Mouse (Mus musculus): Measurements from ENCODE around the gene Fgf7.

Gene Fgf7

DNA sequence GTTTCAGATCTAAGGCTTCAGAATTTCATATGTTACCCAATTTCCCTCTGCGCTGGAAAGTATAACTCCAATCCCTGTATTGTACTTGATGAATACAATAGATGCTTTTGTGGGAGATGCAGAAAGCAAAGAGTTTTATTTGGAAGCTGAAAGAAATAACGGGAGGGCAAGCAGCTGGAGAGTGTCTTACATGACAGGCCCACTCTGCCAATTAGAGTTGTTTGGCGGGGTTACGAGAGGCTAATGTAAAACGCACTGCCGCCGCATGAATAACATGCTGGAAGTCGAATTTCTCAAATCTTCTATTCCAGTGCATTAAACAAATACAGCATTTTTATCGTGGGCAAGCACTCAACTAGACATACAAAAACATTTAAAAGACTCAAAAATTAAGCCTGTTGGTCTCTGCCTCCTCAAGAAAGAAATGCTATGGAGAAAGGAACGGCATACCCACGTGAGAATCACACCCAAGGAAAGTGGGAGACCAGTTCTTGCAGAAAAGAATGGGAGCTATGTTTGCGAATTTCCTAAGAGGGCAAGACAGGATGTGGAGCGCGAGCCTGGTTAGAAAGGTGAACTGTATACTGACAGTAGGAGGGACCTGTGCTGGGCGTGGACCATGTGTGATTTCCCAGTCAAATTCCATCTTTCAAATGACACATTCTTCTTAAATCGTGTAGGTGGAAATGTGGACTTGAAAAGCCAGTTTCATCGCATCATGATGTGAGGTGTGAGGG, 26.7 kb downstream of the Fgf7 start:
- no peak for DNase-seq

DNA sequence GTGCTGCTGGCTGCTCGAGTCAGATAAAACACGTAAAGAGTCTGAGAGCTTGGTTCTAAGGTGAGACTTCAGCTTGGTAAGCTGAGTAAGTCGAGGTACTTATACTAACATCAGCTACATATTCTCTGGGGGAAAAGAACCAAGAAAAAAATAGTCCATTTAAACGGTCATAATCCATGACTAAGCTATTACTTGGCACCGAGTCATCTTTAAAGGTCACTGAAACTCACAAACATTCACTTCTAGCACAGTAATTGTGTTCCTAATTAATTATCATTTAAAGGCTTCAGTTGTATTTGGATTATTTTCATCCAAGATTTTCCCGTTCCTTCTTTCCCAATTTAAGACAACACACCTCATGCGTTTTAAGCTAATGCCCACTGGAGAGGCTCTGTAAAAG, 28.4 kb downstream of the Fgf7 start:
- no peak for DNase-seq

DNA sequence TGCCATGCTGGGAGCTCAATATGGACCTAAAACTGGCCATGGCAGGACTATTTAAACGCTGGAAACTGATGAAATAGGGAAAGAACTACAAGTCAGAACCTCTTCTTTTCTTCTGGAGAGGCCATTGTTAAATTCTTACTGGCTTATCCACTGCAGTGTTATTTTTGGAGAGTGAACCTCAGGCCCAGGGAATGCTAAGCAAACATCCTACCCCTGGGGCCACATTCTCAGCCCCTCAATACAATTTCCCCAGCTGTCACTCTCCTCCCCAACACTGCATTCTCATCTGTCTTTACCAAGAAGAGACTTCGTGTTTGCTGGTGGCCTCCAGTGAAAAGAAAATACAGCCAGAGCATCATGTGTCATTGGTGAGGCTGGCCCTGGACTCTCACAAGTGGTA, 30.4 kb downstream of the Fgf7 start:
- no peak for DNase-seq

DNA sequence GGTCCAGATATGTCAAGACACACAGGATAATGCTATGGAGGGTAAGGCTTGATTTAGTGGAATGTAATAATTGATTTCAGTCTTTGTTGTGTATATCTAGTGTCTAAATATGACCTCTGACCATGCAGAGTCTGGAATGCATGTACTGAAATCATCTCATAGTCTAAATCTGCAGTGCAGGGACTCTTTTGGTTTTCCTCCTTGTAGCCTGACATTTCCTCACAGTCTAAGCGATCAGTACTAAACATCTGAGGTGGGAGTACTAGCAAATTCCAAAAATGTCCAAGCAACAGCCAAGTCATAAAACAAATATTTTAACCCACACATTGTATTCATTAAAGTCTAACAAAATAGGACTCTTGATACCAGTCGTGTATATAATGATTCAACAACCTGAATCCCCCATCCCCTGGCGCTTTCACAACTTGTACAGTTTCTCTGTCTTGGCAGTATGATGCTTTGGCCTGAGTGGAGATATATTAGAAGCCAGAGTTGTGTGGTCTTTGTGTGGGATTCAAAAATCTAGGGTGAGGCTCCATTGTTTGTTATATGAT, 30.9 kb downstream of the Fgf7 start:
- DNase-seq = no peak

DNA sequence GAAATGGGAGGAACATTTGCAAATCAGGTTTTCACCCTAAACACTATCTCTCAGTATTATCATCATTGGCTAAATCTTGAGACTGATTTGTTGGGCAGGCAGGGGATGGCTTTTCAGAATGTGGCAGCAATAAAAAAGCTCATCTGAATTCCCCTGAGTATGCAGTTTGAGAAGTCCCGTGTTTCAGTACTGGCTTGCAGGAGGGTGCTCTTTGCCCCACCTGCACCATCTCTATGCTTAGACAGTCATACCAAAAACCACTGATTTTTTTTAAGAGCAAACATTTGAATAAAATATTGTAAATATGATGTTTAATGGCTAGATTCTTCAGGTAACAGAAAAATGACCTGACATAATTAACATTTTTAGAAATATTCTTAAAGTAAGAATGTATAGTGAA, 35.3 kb downstream of the Fgf7 start:
- no peak for DNase-seq

DNA sequence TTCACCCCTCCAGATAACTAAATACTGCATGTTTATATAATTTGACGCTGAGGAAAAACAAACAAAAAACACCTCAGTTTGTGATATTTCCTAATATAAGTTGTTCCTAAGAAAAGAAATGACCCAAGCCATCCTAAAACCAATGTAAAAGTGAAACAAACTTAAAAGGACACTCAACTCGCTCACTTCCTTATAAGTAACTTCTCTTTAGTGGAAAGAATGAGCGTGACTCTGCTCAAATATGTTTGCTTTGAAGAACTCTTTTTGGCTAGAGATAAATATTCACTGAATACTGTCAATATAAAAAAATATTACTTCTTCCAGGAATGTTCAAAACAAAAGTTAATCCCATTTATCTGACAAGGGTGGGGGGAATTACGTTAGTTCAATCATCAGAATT, 39.3 kb downstream of the Fgf7 start:
- DNase-seq = no peak

DNA sequence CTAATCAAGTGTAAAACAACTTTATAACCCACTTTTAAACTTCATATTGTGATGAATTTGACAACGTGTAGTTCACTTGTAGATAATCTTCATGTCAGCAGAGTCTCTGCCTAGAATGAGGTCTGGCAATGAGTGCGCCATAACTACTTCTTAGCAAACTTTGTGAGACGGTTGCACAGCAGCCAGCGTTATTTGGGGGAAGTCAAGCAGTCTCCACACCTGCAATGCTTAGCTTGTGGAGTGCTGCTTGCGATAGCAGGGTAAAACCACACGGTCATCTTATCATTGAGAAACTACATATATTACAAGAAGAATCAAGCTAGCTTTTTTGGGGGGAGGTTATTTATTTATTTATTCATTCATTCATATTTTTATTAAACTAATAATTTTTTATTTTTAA, 42.0 kb downstream of the Fgf7 start:
- DNase-seq = no peak

DNA sequence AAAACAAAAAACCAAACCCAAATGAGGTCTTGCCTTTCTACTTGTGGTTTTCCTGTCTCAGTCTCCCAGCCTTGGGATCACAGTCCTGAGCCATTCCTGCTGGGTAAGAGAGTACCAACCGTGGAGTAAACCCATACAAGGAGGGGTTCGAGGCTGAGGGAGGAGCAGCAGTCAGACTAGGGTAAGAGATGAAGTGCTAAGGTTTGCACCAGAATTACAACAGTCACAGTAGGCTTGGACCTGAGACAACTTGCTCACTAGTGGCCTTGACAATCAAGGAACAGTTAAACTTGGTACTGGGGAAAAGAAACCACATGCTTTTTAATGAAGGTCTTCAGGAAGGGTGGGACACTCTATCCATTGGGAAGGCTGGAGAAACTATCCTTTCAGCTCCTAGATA, 44.6 kb downstream of the Fgf7 start:
- no peak for DNase-seq

DNA sequence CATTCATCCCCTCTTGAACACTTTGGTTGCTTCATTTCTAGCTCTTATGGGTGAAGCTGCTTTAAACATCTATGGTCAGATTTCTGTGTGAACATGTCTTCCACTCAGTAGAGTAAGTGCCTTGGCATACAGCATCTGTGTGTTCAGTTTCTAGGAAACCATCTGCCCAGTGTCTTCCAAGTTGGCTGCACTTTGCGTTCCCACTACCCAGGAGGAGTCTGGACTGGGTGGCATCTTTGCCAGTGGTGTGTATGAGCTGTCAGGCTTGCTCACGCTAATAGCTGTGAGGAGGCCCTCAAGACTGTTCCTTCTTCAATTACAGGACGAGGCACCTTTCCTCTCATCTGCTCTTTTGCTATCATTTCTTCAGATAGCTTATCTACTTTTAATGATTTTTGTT, 49.9 kb downstream of the Fgf7 start:
- no peak for DNase-seq

DNA sequence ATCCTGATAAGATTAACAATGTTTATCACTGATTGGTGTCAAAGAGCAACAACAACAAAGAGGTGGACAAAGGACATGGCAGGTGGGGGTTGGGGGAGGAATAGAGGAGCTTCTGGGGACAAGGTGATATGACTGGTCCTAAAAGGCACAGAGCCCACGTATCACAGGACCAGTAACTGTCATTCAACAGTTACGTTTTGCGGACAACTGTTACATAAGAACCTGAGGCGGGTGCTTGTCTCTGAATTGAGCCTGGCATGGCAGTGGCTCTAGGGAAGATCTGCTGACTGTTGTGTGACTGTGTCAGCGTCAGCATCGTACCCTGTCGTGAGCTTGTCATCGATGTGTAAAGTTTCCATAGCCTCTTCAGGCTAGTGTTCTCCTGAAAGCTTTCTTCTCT, 51.7 kb downstream of the Fgf7 start:
- no peak for DNase-seq

DNA sequence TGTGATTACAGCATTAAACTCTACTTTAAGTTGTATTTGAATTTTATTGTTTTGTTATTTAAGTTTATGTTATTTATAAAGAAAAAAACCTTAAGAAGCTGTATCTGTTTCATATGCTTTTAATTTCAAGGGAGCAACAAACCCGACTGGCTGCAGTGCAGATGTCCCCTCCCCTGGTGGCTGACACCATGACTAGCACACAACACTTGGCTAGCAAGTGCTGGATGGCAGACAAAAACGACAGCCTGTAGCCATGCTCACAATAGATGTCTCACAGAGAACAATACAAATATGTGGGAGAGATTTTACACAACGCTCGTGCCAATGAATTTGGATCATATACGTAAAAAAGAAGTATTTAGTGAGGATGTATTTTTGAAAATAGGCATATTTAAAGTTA, 56.0 kb downstream of the Fgf7 start:
- DNase-seq = no peak

DNA sequence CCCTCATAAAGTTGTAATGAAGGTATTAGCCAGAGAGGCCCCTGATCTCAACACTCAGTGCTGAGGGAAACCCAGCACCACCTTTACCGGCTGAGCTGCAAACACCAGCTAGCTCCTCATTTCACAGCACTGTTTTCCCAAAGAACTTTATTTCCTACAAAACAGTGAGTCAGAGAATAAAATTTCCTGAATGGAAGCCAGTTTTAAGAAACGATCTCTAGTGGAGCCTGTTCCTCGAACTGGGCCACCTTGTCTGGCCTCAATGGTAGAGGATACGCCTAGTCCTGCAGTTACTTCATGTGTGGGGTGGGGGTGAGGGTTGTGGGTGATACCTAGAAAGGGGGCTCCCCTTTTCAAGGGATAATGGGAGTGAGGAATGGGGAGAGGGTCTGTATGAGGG, 60.2 kb downstream of the Fgf7 start:
- DNase-seq = no peak
